Mouse (Mus musculus) liver, embryonic 14.5 days (tissue): ENCODE results near the gene Fam227b. TPM values are rescaled to one million over a fixed set of nuclear protein-coding genes. Genes with fewer than 3 reads are reported as not detected.

Experiments used
- ATAC-seq: fragments of 200-750 bp; cut with Nextera tagmentation; 2 replicates; pipeline ENCODE4 v1.8.0; 2017; ENCODE audit warnings: moderate number of reproducible peaks, mild to moderate bottlenecking, moderate library complexity; ENCODE audit not compliant: insufficient read depth
- DNase-seq, 3 experiments: peaks; one replicate each; pipeline ENCODE4 v3.0.0-alpha.2; 2012 to 2013; ENCODE audit warnings: low read depth in 3 of 3, low spot score in 3 of 3
- H3K27ac ChIP-seq: fragments of 300-500 bp; sonication (generic); 2 replicates; pipeline ENCODE4 v1.5.1; 2014; ENCODE audit warnings: moderate library complexity, mild to moderate bottlenecking, control low read depth, inconsistent platforms
- H3K27me3 ChIP-seq: fragments of 300-500 bp; sonication (generic); 2 replicates; pipeline ENCODE4 v1.6.1; 2014; ENCODE audit warnings: mild to moderate bottlenecking, low read length, moderate library complexity; ENCODE audit not compliant: control insufficient read depth, insufficient read depth
- H3K36me3 ChIP-seq: fragments of 300-500 bp; sonication (generic); replicated peaks from 2 replicates; pipeline ENCODE4 v1.6.1; 2014; ENCODE audit warnings: low read depth; ENCODE audit not compliant: control insufficient read depth, insufficient read depth
- H3K4me1 ChIP-seq, 2 experiments: fragments of 200-500 bp in 1 of 2; fragments of 300-500 bp in 1 of 2; sonication (generic) in 1 of 2; replicated peaks; 2 replicates each; pipeline ENCODE4 v1.6.1; 2012 to 2014; ENCODE audit warnings: antibody characterized with exemption in 1 of 2, inconsistent platforms in 1 of 2, low read length in 1 of 2; ENCODE audit not compliant: control insufficient read depth in 2 of 2, insufficient read depth in 2 of 2
- H3K4me2 ChIP-seq: fragments of 300-500 bp; sonication (generic); 2 replicates; pipeline ENCODE4 v1.6.1; 2014; ENCODE audit warnings: low read depth, mild to moderate bottlenecking, control low read depth, moderate library complexity
- H3K4me3 ChIP-seq, 2 experiments: fragments of 200-500 bp in 1 of 2; fragments of 300-500 bp in 1 of 2; sonication (generic) in 1 of 2; 2 replicates each; pipeline ENCODE4 v1.5.1; 2012 to 2014; ENCODE audit warnings: low read depth in 2 of 2, low read length in 2 of 2, mild to moderate bottlenecking in 2 of 2, control low read depth in 1 of 2, inconsistent platforms in 1 of 2, moderate library complexity in 1 of 2; ENCODE audit not compliant: insufficient read depth in 1 of 2
- H3K9ac ChIP-seq: fragments of 300-500 bp; sonication (generic); replicated peaks from 2 replicates; pipeline ENCODE4 v1.6.1; 2014; ENCODE audit warnings: mild to moderate bottlenecking, control low read depth, moderate library complexity
- H3K9me3 ChIP-seq: fragments of 300-500 bp; sonication (generic); 2 replicates; pipeline ENCODE4 v1.6.1; 2016; ENCODE audit warnings: low read length, mixed read lengths; ENCODE audit not compliant: control insufficient read depth
- CTCF ChIP-seq: IDR thresholded peaks from 2 replicates; pipeline ENCODE4 v1.5.1; 2016; ENCODE audit warnings: antibody characterized with exemption, low read depth, control low read depth
- EP300 ChIP-seq: IDR thresholded peaks from 2 replicates; pipeline ENCODE4 v1.6.1; 2016; ENCODE audit warnings: antibody characterized with exemption, low read depth
- WGBS: fragments of 180-500 bp; shearing (Covaris S2); extraction: QIAGEN DNeasy Blood & Tissue Kit; methylation state at CpG from one replicate; pipeline ENCODE4 v1.1.7; 2014; ENCODE audit not compliant: insufficient replicate concordance; 5-methylcytosine and 5-hydroxymethylcytosine counted together
- polyA plus RNA-seq, 2 experiments: library from polyadenylated mRNA; depleted of rRNA in 1 of 2; stranded (reverse) in 1 of 2; unstranded in 1 of 2; fragments of >200 nt; fragmentation: Nextera tagmentation in 1 of 2; extraction: Ambion mirVana in 1 of 2; gene quantifications; 2 replicates each; pipeline versions ENCODE4 v1.2.1 to v1.2.3; 2012 to 2014

Gene Fam227b
- polyA plus RNA-seq, 2 experiments: not detected

- DNase-seq (no peak), ATAC-seq (no peak)
- Histone ChIP-seq H3K27me3 (no peaks in the 10 kb centered on the region), H3K4me1 (no peaks in the 10 kb centered on the region), H3K9me3 (no peaks in the 10 kb centered on the region), H3K4me2 (no peak overlapping the region), H3K36me3 (no peaks in the 10 kb centered on the region), H3K27ac (no peak overlapping the region), H3K4me3 (no peak overlapping the region), H3K9ac (no peak overlapping the region)
- 42% methylated on average over 8 of the region's 8 CpGs for WGBS
- no peak for TF ChIP-seq CTCF
- no peak for TF ChIP-seq EP300
These were observed 120.5 kb downstream of the Fam227b start for GRCm38 (mm10) chr2:126031186-126031900.

- no peaks in the 10 kb centered on the region for H3K9me3 ChIP-seq
- H3K4me2 ChIP-seq: no peak overlapping the region
- 59% methylated on average over 3 of the region's 3 CpGs for WGBS
- H3K4me3 ChIP-seq: no peak overlapping the region
- no peak overlapping the region for H3K9ac ChIP-seq
- H3K4me1 ChIP-seq: no peaks in the 10 kb centered on the region
- DNase-seq (no peak), ATAC-seq (no peak)
- H3K36me3 ChIP-seq: no peaks in the 10 kb centered on the region
- no peaks in the 10 kb centered on the region for H3K27me3 ChIP-seq
- H3K27ac ChIP-seq: no peak overlapping the region
- TF ChIP-seq CTCF (no peak), EP300 (no peak)
These were observed 135.9 kb downstream of the Fam227b start for GRCm38 (mm10) chr2:126015763-126016473.

- H3K4me2 ChIP-seq: no peak overlapping the region
- no peak overlapping the region for H3K27ac ChIP-seq
- ATAC-seq (no peak), DNase-seq (no peak)
- H3K27me3 ChIP-seq: no peaks in the 10 kb centered on the region
- no peak overlapping the region for H3K4me3 ChIP-seq
- H3K9ac ChIP-seq: no peak overlapping the region
- no peaks in the 10 kb centered on the region for H3K4me1 ChIP-seq
- 40% methylated on average over 12 of the region's 12 CpGs for WGBS
- H3K36me3 ChIP-seq: no peaks in the 10 kb centered on the region
- no peak for TF ChIP-seq CTCF
- no peak for TF ChIP-seq EP300
- H3K9me3 ChIP-seq: no peaks in the 10 kb centered on the region
These were observed 136.7 kb downstream of the Fam227b start for GRCm38 (mm10) chr2:126014989-126015710.

GRCm38 (mm10) chr2:126006742-126007141, 145.1 kb downstream of the Fam227b start:
- Histone ChIP-seq H3K27ac (no peak overlapping the region), H3K4me2 (no peak overlapping the region), H3K4me3 (no peak overlapping the region), H3K27me3 (no peaks in the 10 kb centered on the region), H3K36me3 (no peaks in the 10 kb centered on the region), H3K4me1 (no peaks in the 10 kb centered on the region), H3K9me3 (no peaks in the 10 kb centered on the region), H3K9ac (no peak overlapping the region)
- TF ChIP-seq EP300: no peak
- no peak for TF ChIP-seq CTCF
- DNase-seq (no peak), ATAC-seq (no peak)
- WGBS: 69% methylated on average over 2 of the region's 2 CpGs

- no peak overlapping the region for H3K9ac ChIP-seq
- ATAC-seq (0 out of 2 replicates have a peak, but pooled peaks have one; percentile 45), DNase-seq (peak in 1 of 3 experiments; percentile 14)
- no peak overlapping the region for H3K27ac ChIP-seq
- no peak overlapping the region for H3K4me2 ChIP-seq
- H3K4me3 ChIP-seq: no peak overlapping the region
- no peaks in the 10 kb centered on the region for H3K9me3 ChIP-seq
- H3K27me3 ChIP-seq: no peaks in the 10 kb centered on the region
- H3K4me1 ChIP-seq: no peaks in the 10 kb centered on the region
- TF ChIP-seq EP300 (no peak), CTCF (peak; percentile 65)
- no peaks in the 10 kb centered on the region for H3K36me3 ChIP-seq
- WGBS: 25% methylated on average over 3 of the region's 3 CpGs
These were observed 145.7 kb downstream of the Fam227b start for GRCm38 (mm10) chr2:126006088-126006487.
